Mouse (Mus musculus): ENCODE measurements around the gene Prtg.

The Prtg gene

GRCm38 (mm10) chr9:72862186-72862585, 55.5 kb downstream of the Prtg start:
- DNase-seq (ENCODE audit: low spot score): no peak

DNA sequence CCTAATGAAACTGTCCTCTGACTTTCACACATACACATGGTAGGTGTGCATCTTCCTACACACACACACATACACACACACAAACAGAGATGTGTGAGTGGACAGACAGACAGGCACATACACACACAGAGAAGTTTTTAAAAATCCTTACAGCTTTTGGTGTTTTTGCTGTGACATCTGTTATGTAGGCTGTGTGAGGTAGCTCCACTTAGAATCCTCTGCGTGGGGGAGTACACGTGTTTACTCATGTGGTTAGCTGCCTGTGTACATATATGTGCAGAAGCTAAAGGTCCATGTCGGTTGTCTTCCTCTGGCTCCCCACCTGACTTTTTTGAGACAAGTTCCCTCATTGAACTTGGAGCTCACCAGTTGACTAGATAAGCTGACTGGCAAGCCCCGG, 56.3 kb downstream of the Prtg start:
- no peak for DNase-seq (ENCODE audit: low spot score)

DNA sequence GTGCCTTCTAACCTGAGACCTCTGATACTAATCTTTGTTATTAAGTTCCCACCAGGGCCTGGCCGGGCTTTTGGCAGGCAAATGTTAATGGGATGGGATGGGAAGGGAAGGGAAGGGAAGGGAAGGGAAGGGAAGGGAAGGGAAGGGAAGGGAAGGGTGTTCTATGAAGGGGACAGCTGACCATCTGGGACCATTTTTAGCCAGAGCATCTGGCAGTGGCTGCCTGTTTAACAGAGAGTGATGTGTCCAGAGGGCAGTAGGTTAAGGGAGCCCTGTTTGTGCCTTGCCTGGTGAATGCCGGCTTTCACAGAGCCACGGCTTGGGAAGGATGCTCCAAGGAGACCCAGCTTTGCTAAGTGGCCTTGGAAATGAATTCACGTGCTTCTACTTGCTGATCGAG, 57.1 kb downstream of the Prtg start:
- DNase-seq (ENCODE audit: low spot score): no peak

GRCm38 (mm10) chr9:72867434-72867833, 60.8 kb downstream of the Prtg start:
- DNase-seq (ENCODE audit: low spot score): no peak

DNA sequence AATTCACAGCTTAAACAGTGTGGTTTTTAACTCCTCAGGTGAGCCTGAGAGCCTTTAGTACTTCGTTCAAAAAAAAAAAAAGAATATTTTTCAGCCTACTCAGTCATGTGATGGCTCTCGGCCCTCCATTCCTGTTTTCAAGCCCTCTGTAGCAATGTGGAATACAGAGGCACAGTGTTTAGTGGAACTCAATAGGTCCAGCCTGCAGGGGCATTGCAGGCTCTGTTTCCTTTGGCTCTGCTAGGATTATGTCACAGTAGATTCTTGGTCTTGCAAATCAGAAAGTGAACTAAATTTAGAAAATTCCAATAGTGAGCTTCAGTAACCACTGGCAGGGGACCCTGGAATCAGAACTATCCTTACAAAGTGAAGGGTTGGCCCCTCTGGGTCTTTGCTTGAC, 62.1 kb downstream of the Prtg start:
- DNase-seq (ENCODE audit: low spot score): no peak

DNA sequence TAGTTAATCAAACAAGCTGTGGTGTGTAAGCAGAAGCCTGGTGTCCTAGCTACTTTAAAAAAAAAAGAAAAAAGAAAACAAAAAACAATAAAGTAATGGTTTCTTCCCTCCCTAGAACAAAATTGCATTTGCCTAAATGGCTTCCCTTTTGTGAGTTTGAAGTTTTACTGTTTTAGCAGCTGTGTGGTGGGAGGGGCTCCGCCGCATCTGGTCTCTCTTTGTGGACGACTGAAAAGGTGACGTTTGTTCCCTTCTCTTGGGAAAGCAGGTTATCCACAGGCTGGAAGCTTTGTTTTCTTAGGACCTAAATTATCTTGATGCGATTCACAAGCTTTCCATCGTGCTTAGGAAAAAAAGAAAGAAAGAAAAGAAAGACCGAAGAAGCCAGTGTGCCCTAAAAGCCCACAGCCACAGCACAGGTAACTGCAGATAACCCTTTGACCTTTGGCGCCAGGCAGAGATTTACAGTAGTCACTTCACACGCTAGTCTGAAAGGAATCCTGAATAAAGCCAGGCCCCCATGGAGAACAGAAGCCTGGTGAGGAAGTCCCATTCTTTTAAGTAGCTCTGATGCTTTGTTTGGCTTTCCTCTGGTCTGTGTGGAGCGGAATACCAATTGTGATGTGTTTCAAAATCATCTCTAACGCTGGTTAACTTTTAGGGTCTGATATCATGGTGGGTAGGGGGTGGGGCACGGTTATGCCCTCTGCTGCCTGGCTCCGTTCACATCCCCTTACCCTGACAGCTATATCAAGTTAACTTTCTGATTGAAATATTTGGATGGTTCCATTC, 65.0 kb downstream of the Prtg start:
- DNase-seq (ENCODE audit: low spot score): no peak

DNA sequence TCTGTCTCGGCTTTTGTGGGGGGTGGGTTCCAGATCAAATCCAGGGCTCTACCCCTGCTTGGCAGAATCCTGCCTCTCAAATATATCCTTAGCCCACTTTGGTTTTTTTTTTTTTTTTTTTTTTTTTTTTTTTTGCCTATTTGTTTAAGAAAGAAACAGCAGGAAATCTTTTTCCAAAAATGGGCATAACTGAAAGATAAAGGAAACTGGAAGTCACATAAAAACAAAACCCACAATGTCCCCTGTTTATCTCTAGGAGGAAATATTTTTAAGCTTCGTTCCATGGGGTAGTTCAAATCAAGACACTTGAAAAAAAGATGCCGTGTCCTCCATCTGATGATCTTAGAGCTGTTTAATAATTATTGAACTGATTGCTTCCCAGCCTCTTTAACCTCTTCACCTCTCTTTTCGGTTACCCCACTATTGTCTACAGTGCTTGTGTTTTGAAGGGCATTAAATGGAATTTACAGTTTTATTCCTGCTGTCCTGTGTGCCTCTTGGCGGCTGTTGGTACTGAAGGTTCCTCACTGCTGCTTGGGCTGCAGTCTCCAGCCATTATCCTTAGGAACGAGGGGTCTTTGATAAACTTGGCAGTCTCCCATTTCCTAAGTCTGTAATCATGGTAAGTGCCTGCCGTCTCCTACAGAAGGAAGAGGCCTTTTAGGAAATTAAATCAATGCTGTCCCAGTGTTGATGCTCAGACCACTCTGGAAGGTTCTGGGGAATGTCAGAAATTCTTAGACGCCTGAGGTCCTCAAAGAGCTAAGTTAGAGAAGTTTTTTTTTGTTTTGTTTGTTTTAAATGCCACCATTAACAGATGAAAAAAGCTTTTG, 65.8 kb downstream of the Prtg start:
- DNase-seq (ENCODE audit: low spot score): no peak

GRCm38 (mm10) chr9:72875878-72876277, 69.2 kb downstream of the Prtg start:
- DNase-seq (ENCODE audit: low spot score): no peak

GRCm38 (mm10) chr9:72877905-72878304, 71.2 kb downstream of the Prtg start:
- no peak for DNase-seq (ENCODE audit: low spot score)

DNA sequence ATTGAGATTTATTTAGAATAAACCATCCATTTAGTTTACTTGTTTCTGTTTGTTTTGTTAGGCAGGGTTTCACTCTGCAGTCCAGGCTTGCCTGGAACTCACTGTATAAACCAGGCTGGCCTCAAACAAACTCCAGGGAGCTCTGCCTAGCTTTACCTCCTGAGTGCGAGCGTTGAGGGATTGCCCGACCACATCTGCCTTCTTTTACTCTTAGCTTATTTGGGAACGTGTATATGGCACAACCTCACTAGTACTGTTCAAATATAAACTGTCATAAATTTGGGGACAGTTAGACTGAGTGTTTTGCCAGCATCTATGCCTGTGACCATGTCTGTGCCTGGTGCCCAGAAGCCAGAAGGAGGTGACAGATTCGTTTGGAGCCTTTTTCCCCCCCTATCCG, 72.0 kb downstream of the Prtg start:
- DNase-seq (ENCODE audit: low spot score): no peak

DNA sequence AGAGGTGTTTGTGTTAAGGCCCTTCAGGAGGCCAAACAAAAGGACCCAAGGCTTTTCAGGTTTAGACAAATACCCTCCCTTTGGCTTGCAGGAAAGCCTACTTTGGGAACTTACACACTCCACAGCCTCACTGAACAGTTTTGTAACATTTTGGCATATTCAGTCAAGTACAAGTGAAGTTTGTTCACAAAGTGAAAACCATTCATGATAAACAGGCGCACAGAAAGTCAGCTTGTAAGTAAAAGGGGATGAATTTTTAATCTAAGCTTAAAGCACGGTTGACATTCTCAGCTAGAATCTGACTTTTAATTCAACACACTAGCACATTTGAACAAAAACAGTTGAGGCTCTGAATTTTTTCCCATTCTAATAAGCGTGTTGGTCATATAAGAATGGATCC, 72.9 kb downstream of the Prtg start:
- DNase-seq (ENCODE audit: low spot score): no peak

GRCm38 (mm10) chr9:72880225-72880960, 73.7 kb downstream of the Prtg start:
- no peak for DNase-seq (ENCODE audit: low spot score)

GRCm38 (mm10) chr9:72881026-72881768, 74.5 kb downstream of the Prtg start:
- DNase-seq (ENCODE audit: low spot score): peak; percentile 38

DNA sequence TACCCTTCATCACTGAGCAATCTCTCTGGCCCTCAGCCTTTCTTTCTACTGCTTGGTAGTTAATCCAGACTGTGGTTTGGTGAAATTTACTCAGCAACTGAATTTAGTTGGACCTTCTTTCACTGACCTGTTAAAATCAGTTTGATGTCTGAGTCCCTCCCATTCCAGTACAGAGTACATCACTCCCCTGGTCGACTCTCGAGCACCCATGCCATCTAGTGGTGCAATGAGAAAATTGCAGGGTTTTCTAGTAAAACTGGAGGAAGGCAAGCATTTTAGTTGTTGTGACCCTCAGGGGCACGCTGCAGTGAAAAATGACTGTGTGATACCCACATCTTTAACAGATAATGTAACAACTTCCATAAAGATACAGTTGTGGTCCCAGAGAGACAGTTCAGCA, 77.3 kb downstream of the Prtg start:
- peak; percentile 42 for DNase-seq (ENCODE audit: low spot score)

DNA sequence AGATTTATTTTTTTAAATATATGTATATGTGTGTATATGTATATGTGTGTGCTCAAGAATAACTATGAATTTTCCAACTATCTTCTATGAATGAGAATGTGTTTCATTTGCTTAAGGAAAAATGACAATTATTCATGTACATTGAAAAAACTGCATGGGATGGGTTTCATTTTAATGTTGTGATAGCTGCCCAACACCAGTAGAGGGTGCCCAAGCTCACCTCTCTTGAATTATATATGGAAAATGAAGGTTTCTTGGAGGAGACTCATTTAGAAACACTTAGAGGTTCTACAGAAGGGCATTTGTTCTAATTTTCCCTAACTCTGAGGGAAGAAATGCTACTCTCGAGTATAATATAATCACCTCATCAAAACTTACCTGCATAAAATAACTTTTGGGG, 83.1 kb downstream of the Prtg start:
- no peak for DNase-seq (ENCODE audit: low spot score)

DNA sequence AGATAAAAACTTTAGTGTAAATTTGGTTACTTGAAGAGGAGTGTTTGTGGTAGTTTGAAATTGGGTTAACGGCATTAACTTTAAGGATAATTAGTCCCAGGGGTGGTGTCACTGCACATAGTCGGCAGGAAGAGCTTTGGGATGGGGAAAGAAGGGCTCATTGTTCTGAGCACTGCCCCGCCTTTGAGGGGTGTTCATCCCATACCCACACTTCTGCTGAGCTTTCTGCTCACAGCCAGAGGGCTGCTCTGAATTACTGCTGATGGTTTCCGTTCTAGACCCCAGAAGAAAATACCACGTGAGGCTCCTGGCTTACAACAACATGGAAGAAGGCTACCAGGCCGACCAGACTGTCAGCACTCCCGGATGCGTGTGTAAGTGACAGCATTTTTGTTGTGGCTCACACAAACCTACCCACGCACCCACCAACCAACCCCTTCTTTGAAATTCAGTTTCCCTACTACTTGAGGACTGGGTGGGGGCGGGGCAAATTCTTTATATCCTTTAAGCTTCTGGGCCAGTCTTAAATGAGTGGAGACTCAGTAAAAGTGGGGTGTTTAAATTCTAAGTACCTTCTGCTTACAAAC, 83.9 kb downstream of the Prtg start:
- no peak for DNase-seq (ENCODE audit: low spot score)

GRCm38 (mm10) chr9:72892761-72893160, 86.1 kb downstream of the Prtg start:
- no peak for DNase-seq (ENCODE audit: low spot score)

- DNase-seq (ENCODE audit: low spot score): no peak
Observed at GRCm38 (mm10) chr9:72894796-72895352, 88.2 kb downstream of the Prtg start.

GRCm38 (mm10) chr9:72902057-72902456, 95.4 kb downstream of the Prtg start:
- no peak for DNase-seq (ENCODE audit: low spot score)

GRCm38 (mm10) chr9:72902611-72903010, 95.9 kb downstream of the Prtg start:
- DNase-seq (ENCODE audit: low spot score): no peak

DNA sequence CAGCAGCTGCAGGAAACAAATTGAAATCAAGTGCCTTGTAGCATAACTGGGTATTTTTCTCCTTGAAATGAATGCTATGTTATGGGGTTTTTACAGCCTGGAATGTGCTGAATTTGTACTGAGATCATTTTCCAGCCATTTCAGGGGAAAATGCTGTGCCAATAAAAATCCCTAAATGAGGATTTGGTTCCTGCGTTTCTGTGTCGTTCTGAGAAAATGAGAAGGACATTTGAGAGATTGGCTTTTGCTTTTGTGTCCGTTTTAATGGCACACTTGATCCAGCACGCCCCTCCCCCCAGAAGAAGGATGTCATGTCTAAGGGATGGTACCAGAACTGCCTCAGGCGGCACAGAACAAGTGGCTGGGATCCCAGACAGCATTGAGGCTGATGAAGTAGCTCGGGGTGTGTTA, 100.0 kb downstream of the Prtg start:
- no peak for DNase-seq (ENCODE audit: low spot score)
